Mouse (Mus musculus): ENCODE data around the gene Gm4131.
"Not testable (repeated sequence)": the region's sequence is repeated elsewhere in the genome, so short reads cannot be mapped to it uniquely, and the experiment has no call there.

The Gm4131 gene

GRCm38 (mm10) chr14:62566821-62567220, at the start of gene Gm4131:
TSS of gene Gm4131 (minus strand) at chr14:62566921.
- DNase-seq, result not testable (repeated sequence)

- no peak for DNase-seq
Measured at GRCm38 (mm10) chr14:62609904-62610303, 43.2 kb upstream of the Gm4131 start.

- DNase-seq, result peak; percentile 75
Measured at GRCm38 (mm10) chr14:62607791-62608196, 41.1 kb upstream of the Gm4131 start.

- DNase-seq, result peak; percentile 86
Measured at GRCm38 (mm10) chr14:62602869-62603268, 36.1 kb upstream of the Gm4131 start.

- DNase-seq, result peak; percentile 70
Measured at GRCm38 (mm10) chr14:62602271-62602670, 35.5 kb upstream of the Gm4131 start.

- DNase-seq, result peak; percentile 85
Measured at GRCm38 (mm10) chr14:62600109-62600522, 33.4 kb upstream of the Gm4131 start.

GRCm38 (mm10) chr14:62585338-62585737, 18.6 kb upstream of the Gm4131 start:
- DNase-seq, result no peak

- no peak for DNase-seq
Measured at GRCm38 (mm10) chr14:62584637-62585036, 17.9 kb upstream of the Gm4131 start.

GRCm38 (mm10) chr14:62581768-62582167, 15.0 kb upstream of the Gm4131 start:
- DNase-seq, result no peak

GRCm38 (mm10) chr14:62580945-62581344, 14.2 kb upstream of the Gm4131 start:
- DNase-seq, result no peak

- DNase-seq, result no peak
Measured at GRCm38 (mm10) chr14:62575862-62576261, 9.1 kb upstream of the Gm4131 start.

- DNase-seq, result no peak
Measured at GRCm38 (mm10) chr14:62574906-62575305, 8.2 kb upstream of the Gm4131 start.

- DNase-seq, result no peak
Measured at GRCm38 (mm10) chr14:62573454-62573853, 6.7 kb upstream of the Gm4131 start.

GRCm38 (mm10) chr14:62570299-62570698, 3.6 kb upstream of the Gm4131 start:
- peak; percentile 95 for DNase-seq

- DNase-seq, result peak; percentile 77
Measured at GRCm38 (mm10) chr14:62569463-62569862, 2.7 kb upstream of the Gm4131 start.

- DNase-seq, result peak; percentile 79
Measured at GRCm38 (mm10) chr14:62563679-62564078, 3.0 kb downstream of the Gm4131 start.

GRCm38 (mm10) chr14:62561875-62562748, 4.6 kb downstream of the Gm4131 start:
- peak; percentile 84 for DNase-seq

- DNase-seq, result peak; percentile 80
Measured at GRCm38 (mm10) chr14:62557111-62557510, 9.6 kb downstream of the Gm4131 start.

GRCm38 (mm10) chr14:62555840-62556810, 10.6 kb downstream of the Gm4131 start:
- DNase-seq, result peak; percentile 95

- DNase-seq, result peak; percentile 98
Measured at GRCm38 (mm10) chr14:62555309-62555829, 11.4 kb downstream of the Gm4131 start, which contains the start of gene Fam124a. TSS of gene Fam124a (plus strand) at chr14:62555737.

- peak; percentile 64 for DNase-seq
Measured at GRCm38 (mm10) chr14:62553786-62554185, 12.9 kb downstream of the Gm4131 start.

GRCm38 (mm10) chr14:62552771-62553170, 13.9 kb downstream of the Gm4131 start:
- no peak for DNase-seq

- peak; percentile 65 for DNase-seq
Measured at GRCm38 (mm10) chr14:62550121-62550520, 16.6 kb downstream of the Gm4131 start.

Data from heart, adult 11 months (tissue).